Mouse (Mus musculus) stomach, postnatal 0 days (tissue): ENCODE measurements around the gene Rprml. TPM values are rescaled to one million over a fixed set of nuclear protein-coding genes. Genes with fewer than 3 reads are reported as not detected.

Experiments
- ATAC-seq: fragments of 200-750 bp; cut with Nextera tagmentation; 2 replicates; pipeline ENCODE4 v1.8.0; 2017; ENCODE audit not compliant: low FRiP score, low TSS enrichment
- DNase-seq: peaks from one replicate; pipeline ENCODE4 v3.0.0-alpha.2; 2016; ENCODE audit warnings: low spot score
- H3K27ac ChIP-seq: fragments of 300-500 bp; sonication (generic); replicated peaks from 2 replicates; pipeline ENCODE4 v1.5.1; 2014; ENCODE audit warnings: mild to moderate bottlenecking, control low read depth
- H3K27me3 ChIP-seq: fragments of 300-500 bp; sonication (generic); 2 replicates; pipeline ENCODE4 v1.6.1; 2014; ENCODE audit warnings: low read length; ENCODE audit not compliant: control insufficient read depth, insufficient read depth
- H3K36me3 ChIP-seq: fragments of 300-500 bp; sonication (generic); 2 replicates; pipeline ENCODE4 v1.6.1; 2014; ENCODE audit warnings: low read length, mixed read lengths; ENCODE audit not compliant: control insufficient read depth, insufficient read depth
- H3K4me1 ChIP-seq: fragments of 300-500 bp; sonication (generic); replicated peaks from 2 replicates; pipeline ENCODE4 v1.6.1; 2014; ENCODE audit warnings: antibody characterized with exemption; ENCODE audit not compliant: control insufficient read depth, insufficient read depth
- H3K4me2 ChIP-seq: fragments of 300-500 bp; sonication (generic); replicated peaks from 2 replicates; pipeline ENCODE4 v1.6.1; 2014; ENCODE audit warnings: low read depth, mild to moderate bottlenecking, control low read depth, moderate library complexity
- H3K4me3 ChIP-seq: fragments of 300-500 bp; sonication (generic); 2 replicates; pipeline ENCODE4 v1.5.1; 2014; ENCODE audit warnings: low read depth, low read length, control low read depth
- H3K9ac ChIP-seq: fragments of 300-500 bp; sonication (generic); 2 replicates; pipeline ENCODE4 v1.6.1; 2014; ENCODE audit warnings: mild to moderate bottlenecking, low read length, control low read depth, mixed read lengths
- H3K9me3 ChIP-seq: fragments of 300-500 bp; sonication (generic); 2 replicates; pipeline ENCODE4 v1.6.1; 2016; ENCODE audit warnings: low read length; ENCODE audit not compliant: control insufficient read depth
- CTCF ChIP-seq: IDR thresholded peaks from 2 replicates; pipeline ENCODE4 v1.5.1; 2016; ENCODE audit warnings: antibody characterized with exemption, low read depth, mild to moderate bottlenecking, moderate library complexity
- EP300 ChIP-seq: optimal IDR thresholded peaks from 2 replicates; pipeline ENCODE3; 2016; ENCODE audit warnings: antibody characterized with exemption
- WGBS: fragments of 180-500 bp; shearing (Covaris S2); extraction: QIAGEN DNeasy Blood & Tissue Kit; methylation state at CpG from one replicate; pipeline ENCODE4 v1.1.7; 2014; 5-methylcytosine and 5-hydroxymethylcytosine counted together
- polyA plus RNA-seq: library from polyadenylated mRNA; unstranded; fragments of >200 nt; fragmentation: Nextera tagmentation; extraction: Ambion mirVana; gene quantifications from 2 replicates; pipeline ENCODE4 v1.2.1, GENCODE M21; 2015

The Rprml gene
- polyA plus RNA-seq, 1 experiment from 2014 or later: 0.16 TPM

- 83% methylated on average over 6 of the region's 6 CpGs for WGBS
- no peaks in the 10 kb centered on the region for H3K36me3 ChIP-seq
- H3K9me3 ChIP-seq: no peaks in the 10 kb centered on the region
- no peak overlapping the region for H3K4me3 ChIP-seq
- ATAC-seq (no peak), DNase-seq (peak; percentile 9)
- no peak overlapping the region for H3K4me2 ChIP-seq
- no peak overlapping the region for H3K27ac ChIP-seq
- peaks cover 14% of the 10 kb centered on the region; the same call in 1 of the 2 replicates for H3K27me3 ChIP-seq
- H3K4me1 ChIP-seq: no peaks in the 10 kb centered on the region
- H3K9ac ChIP-seq: no peak overlapping the region
- TF ChIP-seq EP300 (no peak), CTCF (no peak)
Observed at GRCm38 (mm10) chr11:103646301-103646700, 3.1 kb upstream of the Rprml start.

DNA sequence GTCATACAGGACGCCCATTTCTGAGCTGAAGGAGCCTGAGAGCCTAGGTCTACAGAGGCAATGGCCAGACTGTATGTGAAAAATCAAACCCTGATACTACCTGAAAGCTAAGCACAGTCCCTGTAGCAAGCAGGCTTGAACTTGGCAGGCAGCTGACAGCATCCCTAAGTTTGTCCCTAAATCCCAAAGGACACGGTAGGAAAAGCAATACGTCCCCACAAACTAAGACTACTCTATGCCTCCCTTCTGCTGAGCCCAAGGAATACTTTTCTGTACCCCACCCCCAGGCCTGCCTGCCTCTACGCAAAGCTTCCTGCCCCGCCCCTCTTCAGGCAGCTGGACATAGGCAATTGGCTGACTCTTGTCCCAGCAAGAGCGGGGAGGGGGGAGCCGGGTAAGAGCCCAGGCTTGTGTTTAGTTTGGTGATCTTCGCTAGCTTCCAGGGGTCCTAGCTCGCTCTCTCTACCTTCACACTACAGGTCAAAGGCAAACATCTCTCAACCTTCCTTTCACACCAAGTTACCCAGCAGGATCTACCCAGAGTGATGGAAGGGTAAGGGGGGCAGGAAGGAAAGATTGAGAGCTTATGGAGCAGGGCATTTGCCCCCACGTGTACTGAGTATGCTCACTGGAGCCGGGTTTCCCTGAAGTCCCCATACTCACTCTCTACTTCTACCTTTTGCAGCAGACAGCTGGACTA, 1.3 kb upstream of the Rprml start:
- ATAC-seq: no peak
- WGBS: 11% methylated on average over 11 of the region's 11 CpGs

DNA sequence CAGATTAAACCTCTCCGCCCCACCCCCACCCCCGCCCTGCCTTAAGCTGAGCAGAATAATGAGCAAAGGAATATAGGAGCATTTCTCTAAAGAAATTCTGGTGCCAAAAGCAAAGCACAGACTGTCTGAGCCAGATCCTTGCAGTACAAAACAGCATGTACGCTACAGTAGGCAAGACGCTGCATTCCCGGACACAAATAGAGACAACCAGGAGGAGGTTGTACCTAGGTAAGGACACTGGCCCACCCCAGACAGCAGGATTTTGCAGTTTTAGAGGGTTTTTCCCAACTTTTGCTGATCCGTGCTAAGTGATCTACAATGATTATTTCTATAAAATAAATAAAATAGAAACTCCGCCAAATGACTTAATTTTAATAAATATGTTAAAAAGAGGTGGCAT, 714 bp upstream of the Rprml start:
- no peak overlapping the region for H3K27ac ChIP-seq
- 25% methylated on average over 7 of the region's 7 CpGs for WGBS
- no peak for DNase-seq
- no peak overlapping the region for H3K4me3 ChIP-seq
- no peak overlapping the region for H3K4me2 ChIP-seq
- H3K36me3 ChIP-seq: no peaks in the 10 kb centered on the region
- no peak for ATAC-seq
- no peak overlapping the region for H3K9ac ChIP-seq
- no peak for TF ChIP-seq CTCF
- H3K4me1 ChIP-seq: no peaks in the 10 kb centered on the region
- peaks cover 14% of the 10 kb centered on the region; the same call in 1 of the 2 replicates for H3K27me3 ChIP-seq
- no peaks in the 10 kb centered on the region for H3K9me3 ChIP-seq

More for the DNA sequence above, 1.3 kb upstream of the Rprml start:
- no peak overlapping the region for H3K27ac ChIP-seq
- H3K4me3 ChIP-seq: no peak overlapping the region
- H3K27me3 ChIP-seq: peaks cover 14% of the 10 kb centered on the region; the same call in 1 of the 2 replicates
- H3K4me2 ChIP-seq: no peak overlapping the region
- H3K9ac ChIP-seq: no peak overlapping the region
- no peak for TF ChIP-seq CTCF
- no peak for TF ChIP-seq EP300
- DNase-seq: no peak
- no peaks in the 10 kb centered on the region for H3K4me1 ChIP-seq
- H3K36me3 ChIP-seq: no peaks in the 10 kb centered on the region
- no peaks in the 10 kb centered on the region for H3K9me3 ChIP-seq

DNA sequence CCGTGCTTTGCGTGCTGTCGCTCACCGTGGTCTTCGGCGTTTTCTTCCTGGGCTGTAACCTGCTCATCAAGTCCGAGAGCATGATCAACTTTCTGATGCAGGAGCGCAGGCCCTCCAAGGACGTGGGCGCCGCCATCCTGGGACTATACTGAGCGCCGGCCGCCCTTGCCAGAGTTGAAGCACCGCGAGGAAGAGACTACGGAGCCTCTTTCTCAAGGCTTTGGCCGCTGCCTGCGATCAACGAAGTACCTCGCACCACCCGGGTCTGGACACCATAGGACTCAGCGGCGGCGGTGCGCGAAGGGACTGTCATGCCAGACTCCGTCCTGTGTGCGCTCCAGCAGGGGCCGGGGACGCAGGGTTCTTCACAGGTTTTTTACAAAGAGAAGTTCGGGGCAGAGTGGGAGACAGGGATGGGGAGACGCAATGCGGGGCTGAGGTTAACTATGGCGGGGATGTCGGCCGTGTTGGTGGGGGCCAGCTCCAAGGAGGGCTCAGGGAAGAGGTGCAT, 668 bp downstream of the Rprml start:
- H3K36me3 ChIP-seq: no peaks in the 10 kb centered on the region
- WGBS: 3% methylated on average over 37 of the region's 37 CpGs
- H3K9me3 ChIP-seq: no peaks in the 10 kb centered on the region
- H3K4me1 ChIP-seq: no peaks in the 10 kb centered on the region
- no peak overlapping the region for H3K27ac ChIP-seq
- H3K27me3 ChIP-seq: peaks cover 14% of the 10 kb centered on the region; the same call in 1 of the 2 replicates
- H3K4me3 ChIP-seq: peak overlapping the region; percentile 30
- ATAC-seq (no peak), DNase-seq (no peak)
- no peak overlapping the region for H3K9ac ChIP-seq
- H3K4me2 ChIP-seq: peak overlapping the region; percentile 52
- no peak for TF ChIP-seq EP300
- no peak for TF ChIP-seq CTCF

DNA sequence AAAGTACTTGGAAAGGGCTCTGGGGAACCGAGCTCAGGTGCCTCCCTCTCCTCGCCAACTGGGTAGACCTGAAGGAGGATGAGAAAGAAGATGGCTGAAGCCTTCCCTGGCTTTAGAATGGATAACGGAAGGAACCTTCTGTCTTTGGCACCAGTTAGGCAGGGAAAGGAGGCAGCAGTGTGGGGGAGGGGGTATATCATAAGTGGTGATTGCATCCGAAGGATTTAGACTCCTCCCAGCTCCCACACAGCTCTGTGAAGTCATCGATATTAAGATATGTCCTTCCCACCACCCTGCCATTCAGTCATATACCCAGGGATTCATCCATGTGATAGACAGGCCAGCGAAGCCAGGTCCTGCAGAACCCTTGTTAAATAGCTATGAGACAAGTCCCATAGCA, 2.1 kb downstream of the Rprml start:
- Histone ChIP-seq H3K4me3 (no peak overlapping the region), H3K9me3 (no peaks in the 10 kb centered on the region), H3K4me1 (no peaks in the 10 kb centered on the region), H3K27ac (no peak overlapping the region), H3K9ac (no peak overlapping the region), H3K36me3 (no peaks in the 10 kb centered on the region), H3K4me2 (no peak overlapping the region), H3K27me3 (peaks cover 14% of the 10 kb centered on the region; the same call in 1 of the 2 replicates)
- 76% methylated on average over 6 of the region's 6 CpGs for WGBS
- no peak for ATAC-seq
- DNase-seq: no peak
- TF ChIP-seq EP300: no peak
- no peak for TF ChIP-seq CTCF

- H3K27ac ChIP-seq: no peak overlapping the region
- H3K4me2 ChIP-seq: no peak overlapping the region
- peaks cover 14% of the 10 kb centered on the region; the same call in 1 of the 2 replicates for H3K27me3 ChIP-seq
- DNase-seq (peak; percentile 48), ATAC-seq (no peak)
- no peaks in the 10 kb centered on the region for H3K4me1 ChIP-seq
- no peak overlapping the region for H3K4me3 ChIP-seq
- no peaks in the 10 kb centered on the region for H3K36me3 ChIP-seq
- TF ChIP-seq EP300 (no peak), CTCF (no peak)
- no peaks in the 10 kb centered on the region for H3K9me3 ChIP-seq
- no peak overlapping the region for H3K9ac ChIP-seq
- 55% methylated on average over 10 of the region's 10 CpGs for WGBS
Observed at GRCm38 (mm10) chr11:103653359-103653965, 4.1 kb downstream of the Rprml start.
